Mouse (Mus musculus): ENCODE measurements around the gene Fbxl18.

The Fbxl18 gene

GRCm38 (mm10) chr5:142894918-142895613, at the start of gene Fbxl18:
Fbxl18 (minus strand) TSS chr5:142895421.
- in situ Hi-C loops (cut with MboI, MseI): no loop called here

- in situ Hi-C loops (cut with MboI, MseI): no loop called here
Measured at GRCm38 (mm10) chr5:142940393-142940792, 45.2 kb upstream of the Fbxl18 start.

- in situ Hi-C loops (cut with MboI, MseI): loop anchor here (5.0 to 10.0 kb wide), 2 partner anchors 53 to 99 kb away; no protein-coding TSS in a partner anchor
Measured at GRCm38 (mm10) chr5:142937956-142938727, 42.9 kb upstream of the Fbxl18 start.

- in situ Hi-C loops (cut with MboI, MseI): loop anchor here (5.0 to 10.0 kb wide), 2 partner anchors 52 to 101 kb away; no protein-coding TSS in a partner anchor
Measured at GRCm38 (mm10) chr5:142936336-142936719, 41.1 kb upstream of the Fbxl18 start.

GRCm38 (mm10) chr5:142935642-142936335, 40.6 kb upstream of the Fbxl18 start:
- in situ Hi-C loops (cut with MboI, MseI): loop anchor here (5.0 to 10.0 kb wide), 2 partner anchors 51 to 102 kb away; no protein-coding TSS in a partner anchor

- in situ Hi-C loops (cut with MboI, MseI): loop anchor here (10.0 kb wide), 1 partner anchor 48 kb away; no protein-coding TSS in a partner anchor
Measured at GRCm38 (mm10) chr5:142932731-142933130, 37.5 kb upstream of the Fbxl18 start.

GRCm38 (mm10) chr5:142932084-142932685, 37.0 kb upstream of the Fbxl18 start:
- in situ Hi-C loops (cut with MboI, MseI): loop anchor here (10.0 kb wide), 1 partner anchor 47 kb away; no protein-coding TSS in a partner anchor

- in situ Hi-C loops (cut with MboI, MseI): loop anchor here (10.0 kb wide), 1 partner anchor 46 kb away; no protein-coding TSS in a partner anchor
Measured at GRCm38 (mm10) chr5:142931241-142931745, 36.1 kb upstream of the Fbxl18 start.

GRCm38 (mm10) chr5:142929400-142929752, 34.2 kb upstream of the Fbxl18 start:
- in situ Hi-C loops (cut with MboI, MseI): no loop called here

- in situ Hi-C loops (cut with MboI, MseI): no loop called here
Measured at GRCm38 (mm10) chr5:142928749-142929399, 33.7 kb upstream of the Fbxl18 start.

- in situ Hi-C loops (cut with MboI, MseI): no loop called here
Measured at GRCm38 (mm10) chr5:142927341-142927930, 32.2 kb upstream of the Fbxl18 start.

GRCm38 (mm10) chr5:142926940-142927228, 31.7 kb upstream of the Fbxl18 start:
- in situ Hi-C loops (cut with MboI, MseI): no loop called here

- in situ Hi-C loops (cut with MboI, MseI): no loop called here
Measured at GRCm38 (mm10) chr5:142926204-142926939, 31.2 kb upstream of the Fbxl18 start.

GRCm38 (mm10) chr5:142924336-142924959, 29.2 kb upstream of the Fbxl18 start:
- in situ Hi-C loops (cut with MboI, MseI): no loop called here

GRCm38 (mm10) chr5:142923781-142924180, 28.6 kb upstream of the Fbxl18 start:
- in situ Hi-C loops (cut with MboI, MseI): no loop called here

- in situ Hi-C loops (cut with MboI, MseI): no loop called here
Measured at GRCm38 (mm10) chr5:142922251-142922650, 27.0 kb upstream of the Fbxl18 start.

- in situ Hi-C loops (cut with MboI, MseI): no loop called here
Measured at GRCm38 (mm10) chr5:142921074-142921459, 25.8 kb upstream of the Fbxl18 start.

GRCm38 (mm10) chr5:142920311-142921073, 25.3 kb upstream of the Fbxl18 start:
- in situ Hi-C loops (cut with MboI, MseI): no loop called here

GRCm38 (mm10) chr5:142917402-142917801, 22.2 kb upstream of the Fbxl18 start:
- in situ Hi-C loops (cut with MboI, MseI): no loop called here
